Comparison of ENCODE assay signal across 32 mouse cellular contexts in genomic region chr8:46302121-46302520, GRCm38 (mm10). TPM values are rescaled to one million over a fixed set of nuclear protein-coding genes. Genes with fewer than 3 reads are reported as not detected.
"Had no signal": no experiment of that assay in that cellular context is flagged by ENCODE, and none has a peak within 500 bp of the region (broad histone marks: within the 10 kb centered on the region; RNA-seq: fewer than 3 reads in every experiment).

No protein-coding gene starts in this region.

- ATAC-seq: forebrain, embryonic 13.5 days; forebrain, embryonic 14.5 days; forebrain, embryonic 15.5 days; forebrain, embryonic 16.5 days; forebrain, postnatal 0 days had no signal

- H3K4me2 ChIP-seq: embryonic facial prominence, embryonic 12.5 days; embryonic facial prominence, embryonic 13.5 days; embryonic facial prominence, embryonic 15.5 days; forebrain, embryonic 12.5 days; forebrain, embryonic 13.5 days; forebrain, embryonic 15.5 days had no signal

- DNase-seq: cerebellum, adult 2 months; cerebellum, adult 8-10 months; cerebellum, adult 9-10 months; cerebellum, adult 9-11 months; cerebellum, postnatal 10 days; cerebellum, postnatal 14 days; cerebellum, postnatal 25 days; cerebellum, postnatal 36 days; embryo, embryonic 11 days; forebrain, postnatal 0 days; gastrocnemius, adult 2 months; gastrocnemius, postnatal 10 days; gastrocnemius, postnatal 14 days; gastrocnemius, postnatal 25 days; gastrocnemius, postnatal 36 days; heart, adult 18-20 months; heart, adult 2 months had no signal

- H3K4me3 ChIP-seq: embryonic facial prominence, embryonic 10.5 days; embryonic facial prominence, embryonic 12.5 days; embryonic facial prominence, embryonic 13.5 days; embryonic facial prominence, embryonic 15.5 days; erythroblast, embryonic 14.5 days; forebrain, embryonic 10.5 days; forebrain, embryonic 12.5 days; forebrain, embryonic 13.5 days; forebrain, embryonic 15.5 days; gastrocnemius, adult 2 months; heart, adult 2 months had no signal

- H3K36me3 ChIP-seq: embryonic facial prominence, embryonic 10.5 days; embryonic facial prominence, embryonic 12.5 days; embryonic facial prominence, embryonic 13.5 days; embryonic facial prominence, embryonic 15.5 days; forebrain, embryonic 10.5 days; forebrain, embryonic 12.5 days; forebrain, embryonic 15.5 days had no signal

- H3K27ac ChIP-seq: embryonic facial prominence, embryonic 10.5 days; embryonic facial prominence, embryonic 12.5 days; embryonic facial prominence, embryonic 13.5 days; embryonic facial prominence, embryonic 15.5 days; forebrain, embryonic 10.5 days; forebrain, embryonic 12.5 days; forebrain, embryonic 13.5 days; forebrain, embryonic 15.5 days; gastrocnemius, adult 2 months; heart, adult 2 months had no signal

- H3K9ac ChIP-seq: embryonic facial prominence, embryonic 12.5 days; embryonic facial prominence, embryonic 13.5 days; embryonic facial prominence, embryonic 15.5 days; forebrain, embryonic 12.5 days; forebrain, embryonic 13.5 days; forebrain, embryonic 15.5 days; forebrain, postnatal 0 days had no signal

- H3K4me1 ChIP-seq: embryonic facial prominence, embryonic 10.5 days; embryonic facial prominence, embryonic 12.5 days; embryonic facial prominence, embryonic 13.5 days; embryonic facial prominence, embryonic 15.5 days; forebrain, embryonic 13.5 days; forebrain, embryonic 15.5 days had no signal

- H3K9me3 ChIP-seq: embryonic facial prominence, embryonic 10.5 days; embryonic facial prominence, embryonic 12.5 days; embryonic facial prominence, embryonic 13.5 days; embryonic facial prominence, embryonic 15.5 days; forebrain, embryonic 10.5 days; forebrain, embryonic 12.5 days; forebrain, embryonic 13.5 days; forebrain, embryonic 15.5 days had no signal

RNA-seq across cellular contexts. Expression of gene Helt, which starts 7.7 kb away (rescaled TPM):
- total RNA-seq: common myeloid progenitor, adult 5-6 weeks; gastrocnemius, postnatal 4 days; granulocyte monocyte progenitor cell, adult 5-6 weeks had no signal
- polyA plus RNA-seq: cerebellum, adult 2 months; embryonic facial prominence, embryonic 13.5 days; erythroblast, embryonic 14.5 days; gonadal fat pad, adult 2 months had no signal
